In genomic region chr14:22986736-22987135, GRCm38 (mm10) we compare ENCODE assay signal across 16 mouse cellular contexts.
DNase-seq lines count a peak whose midpoint lies in the region; ATAC-seq and TF ChIP-seq lines count a peak whose summit lies in the region.
"Had no signal": no experiment of that assay in that cellular context is flagged by ENCODE, and none has a peak within 500 bp of the region (broad histone marks: within the 10 kb centered on the region; RNA-seq: fewer than 3 reads in every experiment).

No protein-coding gene starts in this region.

- no peaks in the 10 kb centered on the region for H3K36me3 ChIP-seq in heart, postnatal 0 days (replicated peaks; ENCODE audit: control insufficient read depth, insufficient read depth, low read length)
- no peaks in the 10 kb centered on the region for H3K36me3 ChIP-seq in midbrain, embryonic 14.5 days (ENCODE audit: control insufficient read depth, insufficient read depth, low read length)
- H3K36me3 ChIP-seq in forebrain, embryonic 16.5 days (ENCODE audit: control insufficient read depth, insufficient read depth), result no peaks in the 10 kb centered on the region
- H3K36me3 ChIP-seq: G1E; hindbrain, embryonic 12.5 days; midbrain, embryonic 10.5 days had no signal

- H3K4me3 ChIP-seq in lung, adult 2 months (replicated peaks; ENCODE audit: extremely low read depth, low read depth, low read length), result no peak overlapping the region
- no peak overlapping the region for H3K4me3 ChIP-seq in heart, postnatal 0 days (ENCODE audit: low read depth, low read length)
- H3K4me3 ChIP-seq in midbrain, embryonic 14.5 days (replicated peaks; ENCODE audit: low read depth, low read length), result no peak overlapping the region
- H3K4me3 ChIP-seq in forebrain, embryonic 16.5 days (replicated peaks; ENCODE audit: low read length), result no peak overlapping the region
- H3K4me3 ChIP-seq: erythroblast, embryonic 14.5 days; hindbrain, embryonic 12.5 days; layer of hippocampus, adult 2 months; midbrain, embryonic 10.5 days had no signal

- H3K4me1 ChIP-seq in lung, adult 2 months (ENCODE audit: control insufficient read depth, insufficient read depth, low read length), result no peaks in the 10 kb centered on the region
- no peaks in the 10 kb centered on the region for H3K4me1 ChIP-seq in heart, postnatal 0 days (ENCODE audit: control insufficient read depth, insufficient read depth)
- no peaks in the 10 kb centered on the region for H3K4me1 ChIP-seq in midbrain, embryonic 14.5 days (ENCODE audit: control insufficient read depth, insufficient read depth, low read length)
- H3K4me1 ChIP-seq in forebrain, embryonic 16.5 days (replicated peaks; ENCODE audit: control insufficient read depth, insufficient read depth, low read length), result no peaks in the 10 kb centered on the region
- H3K4me1 ChIP-seq: hindbrain, embryonic 12.5 days; midbrain, embryonic 10.5 days had no signal

- H3K9ac ChIP-seq in heart, postnatal 0 days (replicated peaks; ENCODE audit: low read depth, low read length), result no peak overlapping the region
- H3K9ac ChIP-seq in midbrain, embryonic 14.5 days (replicated peaks; ENCODE audit: low read length), result no peak overlapping the region
- H3K9ac ChIP-seq in forebrain, embryonic 16.5 days (replicated peaks; ENCODE audit: low read depth, low read length), result no peak overlapping the region
- H3K9ac ChIP-seq: hindbrain, embryonic 12.5 days; liver, embryonic 14.5 days had no signal

- no peaks in the 10 kb centered on the region for H3K9me3 ChIP-seq in heart, postnatal 0 days (replicated peaks; ENCODE audit: control insufficient read depth, low read length)
- no peaks in the 10 kb centered on the region for H3K9me3 ChIP-seq in midbrain, embryonic 14.5 days (ENCODE audit: control insufficient read depth, low read length)
- H3K9me3 ChIP-seq in forebrain, embryonic 16.5 days (ENCODE audit: control insufficient read depth, low read length), result no peaks in the 10 kb centered on the region
- H3K9me3 ChIP-seq: hindbrain, embryonic 12.5 days; midbrain, embryonic 10.5 days had no signal

- no peak for TF ChIP-seq CTCF in lung, adult 2 months (IDR thresholded peaks at IDR 0.05; ENCODE audit: insufficient read depth, low read length)
- TF ChIP-seq CTCF in heart, postnatal 0 days (IDR thresholded peaks at IDR 0.05; ENCODE audit: low read depth), result no peak

- TF ChIP-seq EP300 in heart, postnatal 0 days (IDR thresholded peaks at IDR 0.05; ENCODE audit: low read depth), result no peak

- TF ChIP-seq POLR2A in lung, adult 2 months (IDR thresholded peaks at IDR 0.05; ENCODE audit: borderline replicate concordance, extremely low read depth, low read depth, low read length), result no peak

- no peak for ATAC-seq in heart, postnatal 0 days (ENCODE audit: insufficient read depth, low read depth)
- no peak for ATAC-seq in midbrain, embryonic 14.5 days (ENCODE audit: low FRiP score, low TSS enrichment)
- no peak for ATAC-seq in forebrain, embryonic 16.5 days

- no peaks in the 10 kb centered on the region for H3K27me3 ChIP-seq in heart, postnatal 0 days (ENCODE audit: control insufficient read depth, insufficient read depth, low read length)
- H3K27me3 ChIP-seq in midbrain, embryonic 14.5 days (ENCODE audit: control insufficient read depth, insufficient read depth, low read length), result no peaks in the 10 kb centered on the region
- H3K27me3 ChIP-seq in forebrain, embryonic 16.5 days (replicated peaks; ENCODE audit: control insufficient read depth, insufficient read depth, low read length), result no peaks in the 10 kb centered on the region
- H3K27me3 ChIP-seq: hindbrain, embryonic 12.5 days had no signal

- H3K4me2 ChIP-seq in heart, postnatal 0 days (ENCODE audit: low read depth, low read length), result no peak overlapping the region
- no peak overlapping the region for H3K4me2 ChIP-seq in midbrain, embryonic 14.5 days (ENCODE audit: low read length)
- H3K4me2 ChIP-seq in forebrain, embryonic 16.5 days (ENCODE audit: low read length), result no peak overlapping the region
- H3K4me2 ChIP-seq: hindbrain, embryonic 12.5 days had no signal

- no peak overlapping the region for H3K27ac ChIP-seq in heart, postnatal 0 days (ENCODE audit: low read depth)
- H3K27ac ChIP-seq in midbrain, embryonic 14.5 days (replicated peaks; ENCODE audit: low read depth, low read length), result no peak overlapping the region
- H3K27ac ChIP-seq in forebrain, embryonic 16.5 days (ENCODE audit: low read length), result no peak overlapping the region
- H3K27ac ChIP-seq: hindbrain, embryonic 12.5 days; layer of hippocampus, adult 2 months; liver, embryonic 14.5 days; midbrain, embryonic 10.5 days had no signal

- 57% methylated on average over 2 of the region's 2 CpGs for WGBS in lung, adult 2 months
- WGBS in heart, postnatal 0 days, result 61% methylated on average over 2 of the region's 2 CpGs
- 84% methylated on average over 2 of the region's 2 CpGs for WGBS in midbrain, embryonic 14.5 days
- 80% methylated on average over 2 of the region's 2 CpGs for WGBS in forebrain, embryonic 16.5 days

- peak; percentile 64 for DNase-seq in gastrocnemius, adult 18-20 months (ENCODE audit: low spot score)
- no peak for DNase-seq in gastrocnemius, postnatal 10 days
- DNase-seq in lung, postnatal 36 days, result peak; percentile 54
- DNase-seq in lung, adult 2 months, result no peak
- DNase-seq in heart, postnatal 0 days (ENCODE audit: low spot score), result peak; percentile 7
- peak; percentile 73 for DNase-seq in skeletal muscle tissue, adult 2 months (ENCODE audit: low read depth, low spot score)
- DNase-seq in midbrain, embryonic 14.5 days, result no peak
- DNase-seq: cerebellum, adult 11-12 months; embryo, embryonic 11 days had no signal

Comparison
In these comparisons a context has a peak if more than half of its experiments do, and no peak if none do; other contexts are left out.
1. DNase-seq: peak in gastrocnemius, adult 18-20 months (single experiment), lung, postnatal 36 days (single experiment), heart, postnatal 0 days (single experiment) and skeletal muscle tissue, adult 2 months (single experiment); none in gastrocnemius, postnatal 10 days (single experiment), lung, adult 2 months (single experiment) and midbrain, embryonic 14.5 days (single experiment).